Mouse (Mus musculus) adrenal gland, adult (tissue): ENCODE data around the gene Bmp6.

Experiments
- DNase-seq, 2 experiments: peaks; one replicate each; pipeline ENCODE4 v3.0.0; 2022 to 2023; ENCODE audit warnings: low spot score in 1 of 2; ENCODE audit not compliant: inconsistent age in 2 of 2

Bmp6 gene

DNA sequence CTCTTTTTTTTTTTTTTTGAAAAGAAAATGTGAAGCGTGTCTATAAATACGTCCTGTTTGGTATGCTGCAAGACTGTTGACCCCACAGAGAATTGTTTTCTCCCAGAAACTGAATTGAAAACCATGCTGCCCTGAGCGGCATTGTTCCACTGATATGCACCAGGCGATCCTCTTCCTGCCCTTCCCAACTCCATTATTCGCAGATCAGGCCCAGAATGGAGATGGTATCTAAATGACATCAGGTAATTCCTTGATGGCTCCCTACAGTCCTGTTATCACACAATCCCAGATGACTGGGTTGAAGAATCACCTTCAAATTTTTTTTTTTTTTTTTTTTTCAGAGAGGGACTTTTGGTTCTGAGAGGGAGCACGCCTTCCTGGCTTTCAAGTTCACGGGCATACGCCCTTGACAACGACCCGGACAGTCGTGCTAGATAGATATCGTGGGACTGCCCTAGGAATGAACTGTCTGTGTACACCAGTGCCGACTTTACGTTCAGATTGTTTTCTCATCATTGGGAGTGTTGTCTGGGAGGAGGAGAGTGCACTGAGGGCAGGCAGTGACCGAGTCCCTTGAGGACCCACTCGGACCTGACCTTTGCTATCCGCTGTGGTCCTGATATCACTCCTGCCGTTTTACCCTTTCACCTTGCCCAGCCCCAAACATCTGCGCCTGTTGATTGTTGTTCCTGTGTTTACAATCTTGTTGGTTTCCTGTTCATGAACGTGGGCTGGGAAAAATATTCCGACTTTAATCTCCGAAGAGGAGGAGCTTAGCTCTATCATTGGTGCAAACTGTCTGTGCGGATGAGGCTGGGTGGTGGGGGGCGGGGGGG, 8.7 kb downstream of the Bmp6 start:
- DNase-seq, result peak in 1 of 2 experiments; percentile 29

DNA sequence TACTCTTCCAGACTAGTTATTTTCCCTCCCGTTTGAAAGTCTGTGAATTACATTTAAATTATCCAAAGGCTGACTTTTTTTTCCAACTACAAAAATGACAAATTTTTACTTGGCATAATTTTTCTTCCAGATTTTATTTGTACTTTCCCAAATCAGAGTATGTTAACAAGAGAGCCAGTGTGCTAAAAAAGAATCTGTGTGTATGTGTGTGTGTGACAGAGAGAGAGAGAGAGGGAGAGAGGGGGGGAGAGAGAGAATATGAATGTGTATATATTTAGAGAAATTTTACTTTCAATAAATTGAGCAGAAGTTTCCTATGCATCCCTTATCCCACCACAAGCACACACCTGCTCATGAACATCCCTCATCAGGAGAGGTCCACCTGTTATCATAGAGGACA, 9.4 kb downstream of the Bmp6 start:
- DNase-seq, result no peak

DNA sequence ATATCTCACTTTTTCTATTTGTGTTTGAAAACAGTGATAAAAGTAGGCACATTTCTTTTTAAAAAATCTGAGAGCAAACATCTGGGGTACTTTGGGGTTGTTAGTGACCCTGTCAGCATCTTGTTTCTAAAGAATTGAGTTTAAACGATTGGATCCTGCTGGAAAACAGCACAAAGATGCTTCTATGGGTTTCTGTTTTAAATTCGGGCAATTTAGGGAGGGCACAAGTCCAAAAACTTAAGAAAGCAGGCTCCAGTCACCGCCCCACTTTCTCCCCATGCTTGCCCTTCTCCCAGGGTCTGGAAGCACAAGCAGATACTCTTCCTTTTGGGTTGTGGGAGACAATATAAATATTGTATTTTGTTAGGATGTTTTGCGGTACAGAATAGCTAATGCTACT, 14.1 kb downstream of the Bmp6 start:
- no peak for DNase-seq

DNA sequence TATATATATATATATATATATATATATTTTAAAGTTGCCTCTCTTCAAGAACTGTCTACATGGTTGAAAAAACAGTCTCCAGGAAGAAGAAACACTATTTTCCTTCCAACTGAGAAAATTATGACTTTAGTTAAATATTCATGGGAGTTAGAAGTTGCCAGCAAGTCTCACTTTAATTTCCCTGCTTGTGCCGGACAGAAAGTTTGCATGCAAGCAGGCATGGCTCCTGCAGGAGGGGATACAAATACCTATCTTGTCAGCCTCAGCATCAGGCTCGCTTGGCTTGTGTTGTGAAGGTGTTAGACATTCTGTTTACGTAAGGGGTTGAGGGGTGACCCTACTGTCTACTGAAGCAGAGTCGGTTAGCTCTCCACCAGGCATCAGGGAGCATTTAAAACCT, 17.8 kb downstream of the Bmp6 start:
- no peak for DNase-seq

DNA sequence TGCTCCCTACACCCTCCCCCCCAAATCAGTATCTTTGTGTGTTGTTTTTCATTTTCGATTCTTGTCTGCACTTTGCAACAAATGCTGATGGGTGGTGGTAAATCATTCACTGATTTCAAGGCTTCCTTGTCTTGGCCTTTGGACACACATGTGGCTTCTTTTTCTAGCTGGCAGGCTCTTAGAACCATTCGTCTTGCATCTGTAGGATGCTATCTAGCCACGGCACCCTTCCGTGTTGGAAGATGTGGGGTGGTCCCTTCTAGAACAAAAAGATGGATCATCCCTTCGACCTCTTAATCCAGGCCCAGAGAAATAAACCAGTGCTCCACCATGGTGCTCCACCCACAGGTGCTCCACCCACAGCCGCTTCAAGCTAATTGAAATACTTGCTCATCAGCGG, 19.0 kb downstream of the Bmp6 start:
- no peak for DNase-seq

DNA sequence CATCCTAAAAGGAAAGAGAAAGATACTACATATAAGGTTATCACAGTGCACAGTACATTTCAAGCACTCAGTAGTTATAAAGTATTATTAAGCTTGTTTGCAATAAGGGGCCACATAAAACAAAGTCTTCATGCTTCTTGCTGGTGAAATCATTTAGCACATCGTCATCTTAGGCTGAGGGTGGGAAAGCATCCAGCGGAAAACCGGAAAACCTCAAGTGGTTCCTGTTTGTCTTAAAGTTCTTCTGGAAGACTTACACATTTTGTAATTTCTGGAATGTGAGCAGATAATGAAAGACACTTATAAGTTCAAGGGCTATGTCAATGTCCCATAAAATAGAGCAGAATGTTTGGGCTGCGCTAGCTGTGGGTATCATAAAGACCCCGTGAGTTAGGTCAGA, 24.7 kb downstream of the Bmp6 start:
- no peak for DNase-seq

DNA sequence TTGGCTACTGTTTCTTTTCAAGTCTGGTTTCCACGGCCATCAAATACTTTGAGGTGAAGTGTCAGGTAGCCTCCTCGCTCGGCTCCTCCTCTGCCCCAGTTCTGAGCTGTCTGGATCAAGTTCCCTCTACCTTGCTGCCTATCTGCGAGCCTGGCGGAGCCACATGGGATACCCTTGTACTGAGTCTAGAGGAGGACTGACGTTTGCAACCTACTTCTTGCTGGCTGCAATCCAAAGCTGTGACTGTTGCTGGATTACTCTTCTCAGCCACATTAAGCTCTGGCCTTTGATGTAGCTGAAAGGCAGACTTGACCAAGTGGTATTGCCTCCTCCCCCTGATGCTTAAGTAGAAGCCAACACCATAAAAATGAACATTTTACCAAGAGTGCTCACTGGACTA, 31.2 kb downstream of the Bmp6 start:
- peak; percentile 13 to 69 for DNase-seq

DNA sequence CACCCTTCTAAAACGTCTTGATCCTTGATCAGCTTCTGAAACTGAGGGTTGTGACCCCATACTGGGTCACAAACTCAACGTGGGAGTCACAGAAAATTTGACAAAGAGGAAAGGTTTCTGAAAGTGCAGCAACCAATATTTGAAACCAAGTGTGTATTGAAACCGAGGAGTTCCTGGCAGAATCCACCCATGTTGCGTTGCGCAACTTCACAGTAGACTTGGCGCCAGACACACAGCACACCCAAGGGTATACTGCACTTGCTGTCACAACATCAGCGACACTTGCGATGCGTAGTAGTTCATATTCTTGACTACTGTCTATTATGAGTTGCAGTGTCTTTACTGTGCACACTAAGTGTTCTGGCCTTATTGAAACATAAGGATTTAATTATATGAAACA, 32.4 kb downstream of the Bmp6 start:
- peak in 1 of 2 experiments; percentile 58 for DNase-seq

DNA sequence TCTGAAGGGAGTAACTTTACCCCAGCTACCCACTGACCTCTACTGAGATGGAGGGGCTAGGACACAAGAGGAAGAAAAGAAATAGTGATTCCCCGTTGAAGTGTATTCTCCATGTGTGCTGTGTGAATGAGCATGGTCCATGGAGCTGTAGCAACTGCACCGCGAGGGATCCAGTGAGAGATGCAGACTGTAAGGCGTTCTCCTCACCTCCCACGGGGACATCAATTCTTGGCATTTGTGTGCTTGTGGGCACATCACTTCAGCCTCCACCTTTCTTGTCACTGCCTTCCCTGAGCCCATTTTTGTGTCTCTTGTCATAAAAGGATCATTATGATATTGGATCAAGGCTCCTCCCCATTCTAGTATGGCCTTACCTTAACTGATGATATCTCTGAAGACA, 34.9 kb downstream of the Bmp6 start:
- DNase-seq, result no peak

DNA sequence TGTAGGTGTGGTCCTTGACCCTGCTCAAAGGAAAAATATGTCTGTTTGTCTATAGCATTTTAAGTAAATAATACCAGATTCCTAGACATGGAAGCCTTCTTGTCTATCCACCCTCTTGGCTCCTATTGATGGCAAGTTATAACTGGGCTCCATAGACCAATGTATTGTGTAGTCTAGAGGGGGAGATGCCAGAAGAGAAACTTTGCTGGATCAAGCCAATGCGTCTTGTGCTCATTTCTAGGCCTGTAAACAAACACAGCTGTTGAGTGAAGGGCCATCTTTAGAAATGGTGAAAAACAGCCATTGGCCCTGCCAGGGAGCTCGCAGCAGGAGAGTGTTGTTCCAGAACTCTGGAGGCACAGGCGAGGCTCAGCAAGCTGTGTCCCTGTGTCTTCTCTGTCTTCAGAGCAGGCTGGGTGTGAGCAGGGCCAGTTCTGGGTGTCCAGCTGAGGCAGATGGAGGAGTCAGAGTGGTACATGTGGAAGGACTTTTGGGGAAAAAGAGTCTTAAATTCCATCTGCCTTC, 41.2 kb downstream of the Bmp6 start:
- DNase-seq, result no peak

DNA sequence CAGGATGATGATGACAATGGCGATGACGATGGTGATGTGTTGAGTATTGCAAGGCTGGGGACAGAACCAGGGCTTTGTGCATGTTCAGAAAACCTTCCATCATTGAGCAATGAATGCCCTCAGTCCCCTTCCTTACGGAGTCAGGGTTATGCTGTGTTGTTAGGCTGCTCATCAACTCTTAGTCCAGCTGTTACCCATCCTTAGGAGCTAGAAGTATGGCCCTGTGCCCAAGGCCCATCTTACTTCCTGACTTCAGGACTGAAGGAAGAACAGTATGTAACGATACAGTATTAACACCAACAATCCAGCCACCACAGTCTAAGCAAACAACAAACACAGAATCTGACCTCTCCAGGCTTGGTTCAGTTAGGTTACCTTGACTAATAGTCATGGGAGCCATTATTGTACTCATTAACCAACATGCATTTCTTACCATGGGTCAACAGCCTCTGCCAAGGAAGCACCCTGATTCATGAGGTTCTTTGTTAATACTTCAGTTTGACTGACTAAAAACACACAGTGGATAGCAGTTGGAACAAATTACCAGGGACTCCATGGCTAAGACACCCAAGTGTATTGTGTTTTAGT, 42.6 kb downstream of the Bmp6 start:
- DNase-seq, result no peak

DNA sequence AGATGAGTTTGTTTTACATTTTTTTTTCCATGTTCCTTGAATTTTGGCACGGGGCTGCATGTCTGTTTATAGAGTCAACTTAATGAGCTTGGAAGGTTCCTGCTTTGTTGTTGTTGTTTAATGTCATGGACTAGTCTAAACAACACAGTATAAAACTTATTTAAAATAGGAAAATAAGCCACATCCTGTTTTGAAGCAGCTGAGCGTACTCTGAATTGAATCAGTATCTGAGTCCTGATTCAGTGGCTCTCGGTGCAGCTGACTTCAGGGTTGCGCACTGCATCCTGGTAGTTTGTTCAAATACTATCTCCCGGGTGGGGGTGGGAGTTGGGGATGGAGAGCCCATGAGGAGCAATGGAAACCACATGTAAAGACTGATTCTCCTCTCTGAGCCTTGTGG, 48.5 kb downstream of the Bmp6 start:
- DNase-seq, result no peak

DNA sequence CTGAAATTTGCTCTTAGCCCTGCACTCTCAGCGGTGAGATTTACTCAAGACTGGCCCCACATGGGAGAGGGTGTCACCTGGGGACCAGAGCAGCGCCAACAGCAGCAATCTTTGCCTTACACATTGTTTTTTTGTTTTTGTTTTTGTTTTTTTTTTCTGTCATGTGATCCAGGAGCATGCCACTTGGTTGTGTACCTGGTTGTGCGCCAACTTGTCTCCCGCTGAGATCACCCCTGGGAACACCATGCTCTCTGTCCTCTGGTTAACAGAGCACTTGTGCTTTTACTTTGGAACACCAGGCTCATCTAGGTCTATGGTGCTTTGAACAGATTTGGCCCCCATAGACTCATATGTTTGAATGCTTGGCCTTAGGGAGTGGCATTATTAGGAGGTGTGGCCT, 50.1 kb downstream of the Bmp6 start:
- DNase-seq, result no peak

DNA sequence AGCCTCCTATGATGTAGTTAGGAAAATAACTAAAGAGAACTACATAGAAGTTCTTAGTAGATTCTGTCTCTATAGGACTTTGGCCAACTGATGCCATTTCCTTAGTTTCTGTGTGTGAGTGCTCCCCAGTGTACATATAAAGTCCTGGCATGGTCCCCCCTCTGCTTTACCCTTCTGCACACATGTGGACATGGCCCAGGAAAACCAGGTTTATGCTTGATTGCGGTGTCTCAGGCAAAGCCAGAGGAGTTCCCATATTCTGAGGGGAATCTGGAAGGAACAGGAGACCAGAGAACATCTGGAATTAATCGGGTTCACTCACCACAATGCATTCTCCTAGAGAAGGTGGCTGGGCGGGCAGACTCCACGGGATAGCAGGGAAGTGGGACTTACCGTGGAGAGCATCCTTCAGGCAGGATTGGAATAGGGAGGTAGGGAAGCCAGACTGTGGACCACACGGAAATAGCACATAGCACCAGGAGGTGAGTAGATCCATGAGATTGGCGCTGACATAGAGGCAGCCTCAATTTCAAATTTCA, 52.2 kb downstream of the Bmp6 start:
- no peak for DNase-seq

DNA sequence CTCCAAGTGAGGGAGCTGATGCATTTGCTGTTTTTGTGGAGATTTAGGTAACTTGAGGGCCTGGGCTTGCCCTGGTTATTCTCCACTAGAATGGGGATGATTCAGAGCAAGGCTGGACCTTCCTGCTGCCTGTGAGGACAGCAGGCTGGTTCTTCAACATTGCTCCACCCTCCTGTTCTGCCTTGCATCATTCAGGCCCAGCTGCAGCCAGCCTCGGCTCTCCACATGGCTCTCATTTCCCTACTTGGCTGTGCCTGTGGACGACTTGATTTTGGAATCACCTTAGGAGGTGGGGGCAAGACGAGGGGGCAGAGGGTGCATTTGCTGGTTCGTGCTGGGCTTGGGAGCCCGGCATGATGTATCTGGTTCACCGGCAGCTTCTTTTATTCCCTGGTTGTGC, 53.8 kb downstream of the Bmp6 start:
- DNase-seq, result peak in 1 of 2 experiments; percentile 30

DNA sequence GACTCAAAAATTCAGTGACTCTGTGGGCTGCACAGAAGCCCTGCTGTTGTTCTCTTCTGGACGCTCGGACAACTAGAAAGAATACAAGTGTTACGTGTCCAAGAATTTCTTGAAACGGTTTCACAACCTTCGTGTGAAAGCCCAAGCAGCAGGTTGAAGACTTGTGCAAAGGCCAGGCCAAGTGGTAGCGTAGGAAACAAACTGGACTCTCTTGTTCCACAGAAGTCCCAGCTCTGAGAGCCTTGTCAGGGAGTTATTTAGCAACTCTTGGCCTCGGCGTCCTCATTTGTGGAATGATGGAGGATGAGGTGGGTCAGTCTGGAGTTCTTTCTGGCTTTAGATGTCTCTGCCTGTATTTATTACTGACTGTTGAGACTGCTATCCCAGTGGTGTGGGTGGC, 55.8 kb downstream of the Bmp6 start:
- no peak for DNase-seq

DNA sequence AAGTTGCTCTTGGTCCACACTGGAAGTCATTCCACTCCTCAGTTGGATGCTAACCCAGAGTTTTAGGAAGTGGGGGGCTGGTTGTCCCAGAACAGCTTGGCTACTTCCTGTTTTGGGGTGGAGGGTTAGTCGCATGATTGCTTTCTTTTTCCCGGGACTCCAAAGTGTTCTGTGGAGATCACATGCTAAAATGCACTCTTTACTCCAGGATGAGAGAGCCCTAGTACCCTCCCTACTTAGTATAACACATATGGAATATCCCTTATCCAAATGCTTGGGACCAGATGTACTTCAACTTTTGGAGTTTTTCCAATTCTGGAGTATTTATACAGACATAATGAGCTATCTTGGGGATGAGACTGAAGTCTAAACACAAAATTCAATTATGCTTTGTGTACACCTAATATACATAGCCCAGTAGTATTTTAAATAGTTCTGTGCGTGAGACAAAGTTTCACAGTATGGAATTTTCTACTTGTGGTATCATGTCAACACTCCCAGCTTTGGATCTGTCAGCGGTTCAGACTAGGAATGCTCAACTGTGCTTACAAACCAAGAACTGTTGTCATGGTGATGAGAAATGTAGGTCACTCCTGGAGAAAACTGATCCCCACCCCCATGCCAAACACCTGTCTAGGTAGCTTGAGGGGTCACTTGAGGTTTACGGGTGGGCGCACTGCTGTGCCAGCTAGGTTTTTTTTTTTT, 62.9 kb downstream of the Bmp6 start:
- peak in 1 of 2 experiments; percentile 24 for DNase-seq

DNA sequence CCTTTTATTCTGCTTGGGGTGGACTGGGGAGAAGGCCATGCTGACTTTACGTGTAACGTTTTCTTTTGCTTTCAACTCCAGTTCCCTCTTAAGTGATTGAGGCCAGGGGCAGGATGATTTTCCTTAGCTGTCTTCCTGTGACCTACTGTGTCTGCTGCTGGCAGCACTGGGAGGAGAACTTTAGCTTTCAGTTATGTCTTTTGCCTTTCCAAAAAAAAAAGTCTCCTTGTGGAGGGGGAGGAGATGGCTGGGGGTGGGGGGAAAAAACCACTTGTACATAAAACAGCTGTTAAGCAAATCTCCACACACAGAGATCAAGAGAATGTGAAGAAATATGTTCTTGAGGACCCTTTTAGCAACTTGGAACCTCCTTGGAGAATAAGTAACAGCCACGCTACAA, 63.7 kb downstream of the Bmp6 start:
- DNase-seq, result peak in 1 of 2 experiments; percentile 31

DNA sequence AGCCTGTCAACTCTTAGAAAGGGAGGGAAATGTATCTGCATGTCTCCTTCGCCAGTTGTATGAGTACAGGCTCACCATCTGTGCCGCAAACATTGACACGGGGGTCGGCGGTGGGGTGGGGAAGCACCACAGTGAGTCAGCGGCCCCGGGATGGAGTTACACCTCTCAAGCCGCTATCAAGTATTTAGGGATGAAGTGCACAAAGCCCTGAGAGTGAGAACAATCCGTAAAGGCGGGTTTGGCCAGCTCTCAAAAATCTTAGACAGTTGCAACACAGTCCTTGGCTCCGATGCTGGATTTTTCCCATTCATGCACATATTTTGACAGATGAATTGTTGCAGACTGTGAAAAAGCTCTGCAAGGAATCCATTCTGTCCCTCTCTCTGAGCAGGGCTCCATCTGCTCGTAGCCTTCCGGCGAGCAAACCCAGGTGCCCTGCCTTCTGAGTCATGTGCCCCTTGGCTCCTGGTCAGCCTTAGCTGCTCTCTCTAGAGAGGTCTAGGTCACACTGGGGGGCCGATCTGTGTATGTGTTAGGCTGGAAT, 65.5 kb downstream of the Bmp6 start:
- DNase-seq, result peak; percentile 66 to 93

DNA sequence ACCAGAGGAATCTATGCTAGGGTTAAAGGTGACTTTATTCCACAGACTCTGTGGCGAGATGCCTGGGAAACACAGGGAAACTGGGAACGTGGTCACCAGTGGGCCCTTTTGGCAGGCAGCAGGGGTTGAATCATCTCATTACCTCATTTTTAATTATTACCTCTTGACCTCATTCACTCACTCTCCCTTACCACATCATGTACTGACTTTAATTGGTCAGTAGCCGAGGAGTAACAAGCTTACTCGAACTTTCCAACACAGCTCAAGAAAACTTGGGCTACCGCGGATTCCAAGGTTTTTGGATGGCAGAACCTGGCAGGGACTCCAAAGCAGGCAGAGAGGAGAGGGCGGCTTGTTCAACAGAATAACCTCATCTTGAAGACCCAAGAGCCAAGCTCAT, 74.9 kb downstream of the Bmp6 start:
- DNase-seq, result no peak

DNA sequence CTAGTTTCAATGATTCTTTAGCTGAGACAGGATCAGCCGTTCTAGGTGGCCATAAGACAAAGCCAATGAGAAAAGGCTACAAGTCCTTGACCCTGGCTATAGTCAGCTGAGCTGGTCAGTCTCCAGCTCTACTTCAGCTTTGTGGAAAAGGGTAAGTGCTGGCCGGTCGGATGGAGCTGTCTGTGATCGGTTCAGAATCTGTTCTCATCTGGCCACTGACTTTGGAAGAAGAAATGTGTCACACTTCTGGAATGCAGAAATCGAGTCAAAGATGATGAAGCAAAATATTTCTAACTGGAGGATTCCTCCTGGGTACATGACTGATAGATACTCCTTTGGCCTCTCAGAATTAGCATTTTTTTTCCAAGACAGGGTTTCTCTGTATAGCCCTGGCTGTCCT, 77.6 kb downstream of the Bmp6 start:
- DNase-seq, result peak in 1 of 2 experiments; percentile 37
